Mouse (Mus musculus) bone marrow, adult 2 months (tissue): ENCODE data around the gene Sh2d4b.

Source experiments
- CTCF ChIP-seq: fragments of 200-500 bp; IDR thresholded peaks from 2 replicates; pipeline ENCODE4 v1.5.1; 2011; ENCODE audit warnings: low read length, control low read depth; ENCODE audit not compliant: control insufficient read depth, insufficient read depth
- POLR2A ChIP-seq: fragments of 200-500 bp; IDR thresholded peaks from 2 replicates; pipeline ENCODE4 v1.6.1; 2011; ENCODE audit warnings: low read depth, mild to moderate bottlenecking, control low read depth, low read length, borderline replicate concordance; ENCODE audit not compliant: control insufficient read depth

GRCm38 (mm10) chr14:40873961-40874360 lies 19.1 kb downstream of the Sh2d4b start:
- no peak for TF ChIP-seq CTCF
- no peak for TF ChIP-seq POLR2A
